Mouse (Mus musculus) olfactory bulb, adult 2 months (tissue): Measurements from ENCODE around the gene Rgsl1.
"Not testable (repeated sequence)": the region's sequence is repeated elsewhere in the genome, so short reads cannot be mapped to it uniquely, and the experiment has no call there.

Experiments used
- CTCF ChIP-seq: fragments of 200-500 bp; IDR thresholded peaks from 2 replicates; pipeline ENCODE4 v1.5.1; 2012; ENCODE audit warnings: low read depth, mild to moderate bottlenecking, low read length, moderate library complexity; ENCODE audit not compliant: insufficient read depth
- POLR2A ChIP-seq: fragments of 200-500 bp; IDR thresholded peaks from 2 replicates; pipeline ENCODE4 v1.6.1; 2012; ENCODE audit warnings: mild to moderate bottlenecking, low read depth, low read length, moderate library complexity; ENCODE audit not compliant: insufficient read depth

- not testable (repeated sequence) for TF ChIP-seq CTCF, POLR2A
Observed at GRCm38 (mm10) chr1:153769571-153769970, 74.4 kb downstream of the Rgsl1 start.
